Mouse (Mus musculus): ENCODE measurements around the gene Serpinb6b. TPM values are rescaled to one million over a fixed set of nuclear protein-coding genes. Genes with fewer than 3 reads are reported as not detected.
A peak's percentile ranks its signal among the peaks of the same experiment; 100 is the strongest.

Serpinb6b gene
- total RNA-seq, 2 experiments from 2014 or later = 22.0 to 38.0 TPM

GRCm38 (mm10) chr13:32974889-32975460 is 10.0 kb downstream of the Serpinb6b start:
- DNase-seq = no peak

GRCm38 (mm10) chr13:32975710-32976109 is 10.7 kb downstream of the Serpinb6b start:
- peak; percentile 50 to 53 for DNase-seq

GRCm38 (mm10) chr13:32982556-32983042 is 17.6 kb downstream of the Serpinb6b start:
- no peak for DNase-seq

- DNase-seq = no peak
These were observed 21.2 kb downstream of the Serpinb6b start for GRCm38 (mm10) chr13:32986256-32986655.

GRCm38 (mm10) chr13:32993152-32993893 is 28.3 kb downstream of the Serpinb6b start:
- peak; percentile 53 to 56 for DNase-seq

- no peak for DNase-seq
These were observed 28.9 kb downstream of the Serpinb6b start for GRCm38 (mm10) chr13:32993894-32994242.

- DNase-seq = no peak
These were observed 30.0 kb downstream of the Serpinb6b start for GRCm38 (mm10) chr13:32995051-32995450.

- no peak for DNase-seq
These were observed 36.3 kb downstream of the Serpinb6b start for GRCm38 (mm10) chr13:33001341-33001740.

- DNase-seq = no peak
These were observed 37.9 kb downstream of the Serpinb6b start, which contains the start of gene Serpinb9 for GRCm38 (mm10) chr13:33002950-33003349. TSS of gene Serpinb9 (plus strand) at chr13:33003250.

GRCm38 (mm10) chr13:33003523-33004413 is 38.8 kb downstream of the Serpinb6b start:
- DNase-seq = no peak

GRCm38 (mm10) chr13:33004414-33005105 is 39.6 kb downstream of the Serpinb6b start:
- DNase-seq = peak; percentile 92

- no peak for DNase-seq
These were observed 40.6 kb downstream of the Serpinb6b start for GRCm38 (mm10) chr13:33005501-33006075.

- DNase-seq = no peak
These were observed 41.5 kb downstream of the Serpinb6b start for GRCm38 (mm10) chr13:33006555-33006954.

GRCm38 (mm10) chr13:33012395-33012794 is 47.4 kb downstream of the Serpinb6b start:
- no peak for DNase-seq

- no peak for DNase-seq
These were observed 48.3 kb downstream of the Serpinb6b start for GRCm38 (mm10) chr13:33013271-33013670.

- no peak for DNase-seq
These were observed 57.4 kb downstream of the Serpinb6b start for GRCm38 (mm10) chr13:33022371-33022770.

GRCm38 (mm10) chr13:33026427-33027057 is 61.5 kb downstream of the Serpinb6b start:
- DNase-seq = no peak

GRCm38 (mm10) chr13:33027244-33027643 is 62.2 kb downstream of the Serpinb6b start, which contains the start of gene Serpinb9b:
TSS of gene Serpinb9b (plus strand) at chr13:33027416.
- no peak for DNase-seq

- DNase-seq = no peak
These were observed 63.1 kb downstream of the Serpinb6b start for GRCm38 (mm10) chr13:33028146-33028545.

GRCm38 (mm10) chr13:33028550-33028949 is 63.5 kb downstream of the Serpinb6b start:
- DNase-seq = peak; percentile 58
